ENCODE assay signal across 8 mouse cellular contexts in the genomic region with DNA sequence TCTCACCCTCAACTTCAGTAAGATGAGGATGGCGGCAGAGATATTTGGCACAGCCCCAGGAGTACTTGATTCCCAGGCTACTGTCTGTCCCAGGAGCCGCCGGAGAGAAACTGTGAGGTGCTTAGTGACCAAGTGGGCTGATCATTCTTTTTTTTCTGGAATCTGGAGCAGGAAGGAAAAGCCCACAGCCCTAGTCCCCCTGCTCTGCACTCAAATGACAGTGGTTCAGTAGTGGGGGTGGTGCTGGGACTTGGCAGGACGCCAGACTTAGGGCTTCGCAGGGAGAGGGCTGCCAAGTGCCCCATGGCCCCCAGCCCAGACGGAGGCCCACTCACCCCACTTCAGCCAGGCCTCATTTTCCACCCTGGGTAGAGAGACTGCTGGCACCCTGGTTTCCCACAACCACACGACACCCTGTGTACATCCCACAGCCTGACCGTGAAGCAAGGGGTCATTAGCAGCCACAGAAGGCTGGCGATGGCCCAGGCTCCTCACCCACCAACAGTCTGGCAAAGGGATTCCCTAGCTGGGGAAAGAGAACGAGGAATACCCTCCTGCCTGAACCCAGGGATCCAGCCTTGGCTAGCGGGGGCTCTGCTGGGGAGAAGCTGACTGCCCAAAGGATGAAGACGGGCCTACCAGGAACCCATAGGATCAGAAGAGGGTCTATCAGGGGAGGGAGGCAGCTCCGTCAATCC. TPM values are rescaled to one million over a fixed set of nuclear protein-coding genes. Genes with fewer than 3 reads are reported as not detected.
DNase-seq lines count a peak whose midpoint lies in the region; ATAC-seq and TF ChIP-seq lines count a peak whose summit lies in the region.

No protein-coding gene starts in this region.

- peak overlapping the region; percentile 93 for H3K27ac ChIP-seq in forebrain, embryonic 16.5 days (ENCODE audit: low read length)
- H3K27ac ChIP-seq in intestine, postnatal 0 days (ENCODE audit: low read depth, low read length) = peak overlapping the region; percentile 83
- H3K27ac ChIP-seq in limb, embryonic 13.5 days = peak overlapping the region; percentile 85

- H3K27me3 ChIP-seq in forebrain, embryonic 16.5 days (replicated peaks; ENCODE audit: control insufficient read depth, insufficient read depth, low read length) = no peaks in the 10 kb centered on the region
- no peaks in the 10 kb centered on the region for H3K27me3 ChIP-seq in intestine, postnatal 0 days (replicated peaks; ENCODE audit: control insufficient read depth, insufficient read depth, low read length)
- no peaks in the 10 kb centered on the region for H3K27me3 ChIP-seq in limb, embryonic 13.5 days

- whole genome bisulfite sequencing in forebrain, embryonic 16.5 days = under 1% methylated on average over 13 of the region's 13 CpGs
- WGBS in intestine, postnatal 0 days = under 1% methylated on average over 13 of the region's 13 CpGs
- 1% methylated on average over 13 of the region's 13 CpGs for WGBS in limb, embryonic 13.5 days

- H3K36me3 ChIP-seq in forebrain, embryonic 16.5 days (ENCODE audit: control insufficient read depth, insufficient read depth) = peaks cover 5% of the 10 kb centered on the region; the same call in 1 of the 2 replicates
- peaks cover 7% of the 10 kb centered on the region; the same call in 1 of the 2 replicates for H3K36me3 ChIP-seq in intestine, postnatal 0 days (ENCODE audit: control insufficient read depth, insufficient read depth)
- H3K36me3 ChIP-seq in limb, embryonic 13.5 days = peaks cover 34% of the 10 kb centered on the region

- no peaks in the 10 kb centered on the region for H3K9me3 ChIP-seq in forebrain, embryonic 16.5 days (ENCODE audit: control insufficient read depth, low read length)
- H3K9me3 ChIP-seq in intestine, postnatal 0 days (ENCODE audit: control insufficient read depth) = no peaks in the 10 kb centered on the region
- H3K9me3 ChIP-seq in limb, embryonic 13.5 days = no peaks in the 10 kb centered on the region

- peak overlapping the region; percentile 100 for H3K4me2 ChIP-seq in forebrain, embryonic 16.5 days (ENCODE audit: low read length)
- peak overlapping the region; percentile 91 for H3K4me2 ChIP-seq in intestine, postnatal 0 days (replicated peaks; ENCODE audit: low read depth)
- H3K4me2 ChIP-seq in limb, embryonic 13.5 days (replicated peaks) = peak overlapping the region; percentile 97

- peak overlapping the region; percentile 100 for H3K9ac ChIP-seq in forebrain, embryonic 16.5 days (replicated peaks; ENCODE audit: low read depth, low read length)
- peak overlapping the region; percentile 92 for H3K9ac ChIP-seq in intestine, postnatal 0 days (ENCODE audit: low read depth, low read length)
- peak overlapping the region; percentile 100 for H3K9ac ChIP-seq in limb, embryonic 13.5 days

- peak overlapping the region; percentile 100 for H3K4me3 ChIP-seq in forebrain, embryonic 16.5 days (replicated peaks; ENCODE audit: low read length)
- H3K4me3 ChIP-seq in intestine, postnatal 0 days (ENCODE audit: low read depth, low read length) = peak overlapping the region; percentile 90
- peak overlapping the region; percentile 98 for H3K4me3 ChIP-seq in limb, embryonic 13.5 days

- peak; percentile 39 for ATAC-seq in forebrain, embryonic 16.5 days
- no peak for ATAC-seq in intestine, postnatal 0 days
- ATAC-seq in limb, embryonic 13.5 days (ENCODE audit: low FRiP score, low read depth) = peak; percentile 24; the same call in 1 of the 2 replicates
- ATAC-seq in erythroid progenitor cell, adult 5-6 weeks (replicated peaks; ENCODE audit: low FRiP score, poor library complexity, severe bottlenecking) = no peak

- peak; percentile 56 to 82 for DNase-seq in spleen, postnatal 4 days (ENCODE audit: low spot score in 2 of 2)
- DNase-seq in spleen, adult 18-20 months = no peak
- DNase-seq in cerebellum, adult 11 months = peak; percentile 58
- peak; percentile 69 for DNase-seq in naive thymus-derived CD4-positive, alpha-beta T cell, adult 2 months (ENCODE audit: low read depth)

- TF ChIP-seq CTCF in intestine, postnatal 0 days (IDR thresholded peaks at IDR 0.05; ENCODE audit: low read depth) = no peak

- peaks cover 46% of the 10 kb centered on the region for H3K4me1 ChIP-seq in forebrain, embryonic 16.5 days (replicated peaks; ENCODE audit: control insufficient read depth, insufficient read depth, low read length)
- peaks cover 8% of the 10 kb centered on the region; the same call in 1 of the 2 replicates for H3K4me1 ChIP-seq in intestine, postnatal 0 days (replicated peaks; ENCODE audit: control insufficient read depth, insufficient read depth, low read length)
- H3K4me1 ChIP-seq in limb, embryonic 13.5 days = peaks cover 60% of the 10 kb centered on the region

RNA-seq across cellular contexts. Expression of gene Ttyh3, which starts 0.9 kb away (rescaled TPM):
- polyA plus RNA-seq in forebrain, embryonic 16.5 days (2015; fragmentation: Nextera tagmentation; extraction: Ambion mirVana) = 68.7 and 68.9 TPM in 2 replicates
- 21.4 and 23.6 TPM in 2 replicates for polyA plus RNA-seq in intestine, postnatal 0 days (2015; fragmentation: Nextera tagmentation; extraction: Ambion mirVana)
- 39.0 and 42.1 TPM in 2 replicates for polyA plus RNA-seq in limb, embryonic 13.5 days (2015; fragmentation: Nextera tagmentation; extraction: Ambion mirVana)
- 21.8 and 26.7 TPM in 2 replicates for total RNA-seq in erythroid progenitor cell, adult 5-6 weeks (2015; ENCODE audit: low replicate concordance)
- total RNA-seq in erythroid progenitor cell, adult 5-6 weeks (2017; ENCODE audit: low replicate concordance) = 21.2 and 23.2 TPM in 2 replicates

RNA-seq across cellular contexts. Expression of gene Lfng, which starts 40.9 kb away (rescaled TPM):
- polyA plus RNA-seq in forebrain, embryonic 16.5 days (2015; fragmentation: Nextera tagmentation; extraction: Ambion mirVana) = 23.3 and 25.6 TPM in 2 replicates
- polyA plus RNA-seq in intestine, postnatal 0 days (2015; fragmentation: Nextera tagmentation; extraction: Ambion mirVana) = 7.1 and 7.3 TPM in 2 replicates
- 13.4 and 13.5 TPM in 2 replicates for polyA plus RNA-seq in limb, embryonic 13.5 days (2015; fragmentation: Nextera tagmentation; extraction: Ambion mirVana)
- total RNA-seq in erythroid progenitor cell, adult 5-6 weeks (2015; ENCODE audit: low replicate concordance) = 19.7 and 20.5 TPM in 2 replicates
- total RNA-seq in erythroid progenitor cell, adult 5-6 weeks (2017; ENCODE audit: low replicate concordance) = 1.9 and 11.4 TPM in 2 replicates

RNA-seq across cellular contexts. Expression of gene Iqce, which starts 54.2 kb away (rescaled TPM):
- 26.1 and 30.8 TPM in 2 replicates for polyA plus RNA-seq in forebrain, embryonic 16.5 days (2015; fragmentation: Nextera tagmentation; extraction: Ambion mirVana)
- 5.7 and 7.0 TPM in 2 replicates for polyA plus RNA-seq in intestine, postnatal 0 days (2015; fragmentation: Nextera tagmentation; extraction: Ambion mirVana)
- polyA plus RNA-seq in limb, embryonic 13.5 days (2015; fragmentation: Nextera tagmentation; extraction: Ambion mirVana) = 25.2 and 27.1 TPM in 2 replicates
- 1.7 and 2.5 TPM in 2 replicates for total RNA-seq in erythroid progenitor cell, adult 5-6 weeks (2015; ENCODE audit: low replicate concordance)
- 3.3 and 6.2 TPM in 2 replicates for total RNA-seq in erythroid progenitor cell, adult 5-6 weeks (2017; ENCODE audit: low replicate concordance)

RNA-seq across cellular contexts. Expression of gene Brat1, which starts 56.8 kb away (rescaled TPM):
- polyA plus RNA-seq in forebrain, embryonic 16.5 days (2015; fragmentation: Nextera tagmentation; extraction: Ambion mirVana) = 28.0 and 28.4 TPM in 2 replicates
- polyA plus RNA-seq in intestine, postnatal 0 days (2015; fragmentation: Nextera tagmentation; extraction: Ambion mirVana) = 7.5 and 8.0 TPM in 2 replicates
- 23.0 and 25.7 TPM in 2 replicates for polyA plus RNA-seq in limb, embryonic 13.5 days (2015; fragmentation: Nextera tagmentation; extraction: Ambion mirVana)
- 0.84 and 2.2 TPM in 2 replicates for total RNA-seq in erythroid progenitor cell, adult 5-6 weeks (2015; ENCODE audit: low replicate concordance)
- 1.9 and 2.0 TPM in 2 replicates for total RNA-seq in erythroid progenitor cell, adult 5-6 weeks (2017; ENCODE audit: low replicate concordance)

Comparison
In these comparisons a context has a peak if more than half of its experiments do, and no peak if none do; other contexts are left out.
1. DNase-seq: peak in spleen, postnatal 4 days (2 of 2), cerebellum, adult 11 months (single experiment) and naive thymus-derived CD4-positive, alpha-beta T cell, adult 2 months (single experiment); none in spleen, adult 18-20 months (0 of 2).
2. ATAC-seq: peak in forebrain, embryonic 16.5 days (single experiment) and limb, embryonic 13.5 days (single experiment); none in intestine, postnatal 0 days (single experiment) and erythroid progenitor cell, adult 5-6 weeks (single experiment).
3. Peak in every context shown above with its lines, with median percentiles within 50 percentile points of each other: H3K27ac ChIP-seq, H3K4me2 ChIP-seq, H3K4me3 ChIP-seq and H3K9ac ChIP-seq.